Mouse (Mus musculus) hematopoietic stem cell, adult 5-6 weeks (primary cell): ENCODE measurements around the gene Lin28a. TPM values are rescaled to one million over a fixed set of nuclear protein-coding genes. Genes with fewer than 3 reads are reported as not detected.
A peak's percentile ranks its signal among the peaks of the same experiment; 100 is the strongest.

Experiments
- ATAC-seq, 2 experiments: fragments of 125-278 bp in 1 of 2; replicated peaks in 1 of 2; 2 replicates each; pipeline ENCODE4 v1.8.0; 2016 to 2017; ENCODE audit warnings: inconsistent platforms in 2 of 2, mild to moderate bottlenecking in 2 of 2, moderate number of reproducible peaks in 2 of 2, low read depth in 1 of 2, moderate TSS enrichment in 1 of 2; ENCODE audit not compliant: low FRiP score in 2 of 2, poor library complexity in 2 of 2, severe bottlenecking in 2 of 2, insufficient read depth in 1 of 2, low TSS enrichment in 1 of 2
- total RNA-seq: library from RNA; stranded (forward); fragments of 172-1452, 232-1000 nt; gene quantifications from 2 replicates; pipeline ENCODE4 v1.2.3, GENCODE M21; 2017

Lin28a gene
- total RNA-seq, 1 experiment from 2014 or later, result 4.8 TPM

GRCm38 (mm10) chr4:134025802-134026201 is 7.2 kb upstream of the Lin28a start:
- ATAC-seq, result no peak

- peak; percentile 59 to 72; a peak in 2 of 4 replicates for ATAC-seq
Measured at GRCm38 (mm10) chr4:134020621-134021020, 2.0 kb upstream of the Lin28a start.

- ATAC-seq, result no peak
Measured at GRCm38 (mm10) chr4:134019641-134020351, 1.2 kb upstream of the Lin28a start.

GRCm38 (mm10) chr4:134019210-134019609 is 569 bp upstream of the Lin28a start:
- no peak for ATAC-seq

- ATAC-seq, result no peak
Measured at GRCm38 (mm10) chr4:134018038-134018778, 433 bp downstream of the Lin28a start.

- no peak for ATAC-seq
Measured at GRCm38 (mm10) chr4:134017201-134017865, 1.3 kb downstream of the Lin28a start.

- ATAC-seq, result no peak
Measured at GRCm38 (mm10) chr4:134016767-134017166, 1.9 kb downstream of the Lin28a start.

GRCm38 (mm10) chr4:134016208-134016607 is 2.4 kb downstream of the Lin28a start:
- no peak for ATAC-seq

GRCm38 (mm10) chr4:134012858-134013528 is 5.6 kb downstream of the Lin28a start:
- ATAC-seq, result peak; percentile 75 to 84; a peak in 2 of 4 replicates

GRCm38 (mm10) chr4:134011450-134012414 is 6.9 kb downstream of the Lin28a start:
- peak in 1 of 2 experiments; percentile 15; a peak in 1 of 4 replicates for ATAC-seq

- ATAC-seq, result no peak
Measured at GRCm38 (mm10) chr4:134009709-134010108, 8.9 kb downstream of the Lin28a start.

GRCm38 (mm10) chr4:134006845-134007244 is 11.8 kb downstream of the Lin28a start:
- no peak for ATAC-seq

- ATAC-seq, result no peak
Measured at GRCm38 (mm10) chr4:134005581-134006358, 12.9 kb downstream of the Lin28a start.

- ATAC-seq, result no peak
Measured at GRCm38 (mm10) chr4:134002903-134003302, 15.7 kb downstream of the Lin28a start.

- ATAC-seq, result no peak
Measured at GRCm38 (mm10) chr4:134002246-134002645, 16.4 kb downstream of the Lin28a start.

GRCm38 (mm10) chr4:134001710-134002109 is 16.9 kb downstream of the Lin28a start:
- ATAC-seq, result no peak
